ENCODE assay signal across 8 mouse cellular contexts in genomic region chr7:31000505-31001020, GRCm38 (mm10). TPM values are rescaled to one million over a fixed set of nuclear protein-coding genes. Genes with fewer than 3 reads are reported as not detected.
A peak's percentile ranks its signal among the peaks of the same experiment; 100 is the strongest.
DNase-seq lines count a peak whose midpoint lies in the region; ATAC-seq and TF ChIP-seq lines count a peak whose summit lies in the region.

No protein-coding gene starts in this region.

- peaks cover 4% of the 10 kb centered on the region; the same call in 1 of the 2 replicates for H3K9me3 ChIP-seq in heart, embryonic 10.5 days
- H3K9me3 ChIP-seq in kidney, postnatal 0 days (replicated peaks; ENCODE audit: low read length) = no peaks in the 10 kb centered on the region
- H3K9me3 ChIP-seq in forebrain, embryonic 11.5 days (ENCODE audit: control insufficient read depth, low read length) = peaks cover 2% of the 10 kb centered on the region; the same call in 1 of the 2 replicates

- TF ChIP-seq CTCF in kidney, postnatal 0 days (IDR thresholded peaks at IDR 0.05; ENCODE audit: low read depth) = no peak

- H3K27ac ChIP-seq in heart, embryonic 10.5 days = peak overlapping the region; percentile 80; the same call in 1 of the 2 replicates
- H3K27ac ChIP-seq in kidney, postnatal 0 days = no peak overlapping the region
- no peak overlapping the region for H3K27ac ChIP-seq in forebrain, embryonic 11.5 days (ENCODE audit: low read depth, low read length)

- peaks cover 11% of the 10 kb centered on the region for H3K4me1 ChIP-seq in heart, embryonic 10.5 days
- H3K4me1 ChIP-seq in kidney, postnatal 0 days (replicated peaks; ENCODE audit: insufficient read depth, low read length) = no peaks in the 10 kb centered on the region
- no peaks in the 10 kb centered on the region for H3K4me1 ChIP-seq in forebrain, embryonic 11.5 days (replicated peaks; ENCODE audit: control insufficient read depth, insufficient read depth, low read length)

- no peak overlapping the region for H3K4me2 ChIP-seq in kidney, postnatal 0 days (ENCODE audit: low read length)
- no peak overlapping the region for H3K4me2 ChIP-seq in forebrain, embryonic 11.5 days (ENCODE audit: low read depth, low read length, severe bottlenecking)

- H3K36me3 ChIP-seq in heart, embryonic 10.5 days = no peaks in the 10 kb centered on the region
- no peaks in the 10 kb centered on the region for H3K36me3 ChIP-seq in kidney, postnatal 0 days (ENCODE audit: insufficient read depth, low read length)
- H3K36me3 ChIP-seq in forebrain, embryonic 11.5 days (ENCODE audit: control insufficient read depth, insufficient read depth, low read length) = no peaks in the 10 kb centered on the region

- H3K27me3 ChIP-seq in heart, embryonic 10.5 days (ENCODE audit: insufficient read depth, poor library complexity, severe bottlenecking) = no peaks in the 10 kb centered on the region
- no peaks in the 10 kb centered on the region for H3K27me3 ChIP-seq in kidney, postnatal 0 days (ENCODE audit: insufficient read depth, low read length)
- no peaks in the 10 kb centered on the region for H3K27me3 ChIP-seq in forebrain, embryonic 11.5 days (ENCODE audit: control insufficient read depth, insufficient read depth, low read length)

- peak; percentile 52 for ATAC-seq in kidney, postnatal 0 days (replicated peaks; ENCODE audit: low FRiP score, low read depth)
- ATAC-seq in forebrain, embryonic 11.5 days (replicated peaks; ENCODE audit: low FRiP score) = no peak

- WGBS in heart, embryonic 10.5 days = 24% methylated on average over 7 of the region's 7 CpGs
- WGBS in kidney, postnatal 0 days = 25% methylated on average over 7 of the region's 7 CpGs
- 61% methylated on average over 7 of the region's 7 CpGs for WGBS in forebrain, embryonic 11.5 days

- peak overlapping the region; percentile 24; the same call in 1 of the 2 replicates for H3K4me3 ChIP-seq in heart, embryonic 10.5 days
- no peak overlapping the region for H3K4me3 ChIP-seq in kidney, postnatal 0 days (replicated peaks; ENCODE audit: low read depth, low read length)
- no peak overlapping the region for H3K4me3 ChIP-seq in forebrain, embryonic 11.5 days (ENCODE audit: low read depth, low read length)

- H3K9ac ChIP-seq in kidney, postnatal 0 days (ENCODE audit: low read depth, low read length) = no peak overlapping the region
- H3K9ac ChIP-seq in forebrain, embryonic 11.5 days (ENCODE audit: low read length) = no peak overlapping the region

- DNase-seq in retina, adult 2 months (ENCODE audit: low read depth, low spot score) = peak; percentile 8
- no peak for DNase-seq in retina, embryonic 14.5 days (ENCODE audit: low spot score)
- peak; percentile 40 for DNase-seq in cerebellum, adult 9-11 months
- no peak for DNase-seq in heart, embryonic 10.5 days (ENCODE audit: low spot score)
- DNase-seq in kidney, postnatal 0 days (ENCODE audit: low spot score) = peak; percentile 79
- peak; percentile 82 for DNase-seq in lung, postnatal 25 days (ENCODE audit: low spot score)
- peak; percentile 10 for DNase-seq in spleen, adult 12 weeks (ENCODE audit: low spot score)
- no peak for DNase-seq in forebrain, embryonic 11.5 days (ENCODE audit: low spot score)

RNA-seq across cellular contexts. Expression of gene Fam187b, which starts 27.0 kb away (rescaled TPM):
- 1.2 and 2.5 TPM in 2 replicates for polyA plus RNA-seq in heart, embryonic 10.5 days (2016; fragmentation: Nextera tagmentation; extraction: Ambion mirVana)
- 8.9 and 9.2 TPM in 2 replicates for polyA plus RNA-seq in kidney, postnatal 0 days (2015; fragmentation: Nextera tagmentation; extraction: Ambion mirVana)
- polyA plus RNA-seq in forebrain, embryonic 11.5 days (2014; fragmentation: Nextera tagmentation; extraction: Ambion mirVana) = 0.81 and 1.3 TPM in 2 replicates

RNA-seq across cellular contexts. Expression of gene Lsr, which starts 27.3 kb away (rescaled TPM):
- 16.6 and 40.3 TPM in 2 replicates for polyA plus RNA-seq in heart, embryonic 10.5 days (2016; fragmentation: Nextera tagmentation; extraction: Ambion mirVana)
- polyA plus RNA-seq in kidney, postnatal 0 days (2015; fragmentation: Nextera tagmentation; extraction: Ambion mirVana) = 58.4 and 60.6 TPM in 2 replicates
- 30.8 and 32.5 TPM in 2 replicates for polyA plus RNA-seq in forebrain, embryonic 11.5 days (2014; fragmentation: Nextera tagmentation; extraction: Ambion mirVana)

RNA-seq across cellular contexts. Expression of gene Fxyd5, which starts 41.7 kb away (rescaled TPM):
- 24.3 and 26.4 TPM in 2 replicates for polyA plus RNA-seq in heart, embryonic 10.5 days (2016; fragmentation: Nextera tagmentation; extraction: Ambion mirVana)
- 31.5 and 35.9 TPM in 2 replicates for polyA plus RNA-seq in kidney, postnatal 0 days (2015; fragmentation: Nextera tagmentation; extraction: Ambion mirVana)
- polyA plus RNA-seq in forebrain, embryonic 11.5 days (2014; fragmentation: Nextera tagmentation; extraction: Ambion mirVana) = 10.2 and 12.9 TPM in 2 replicates

RNA-seq across cellular contexts. Expression of gene Usf2, which starts 44.0 kb away (rescaled TPM):
- 15.0 and 26.9 TPM in 2 replicates for polyA plus RNA-seq in heart, embryonic 10.5 days (2016; fragmentation: Nextera tagmentation; extraction: Ambion mirVana)
- polyA plus RNA-seq in kidney, postnatal 0 days (2015; fragmentation: Nextera tagmentation; extraction: Ambion mirVana) = 21.9 and 22.3 TPM in 2 replicates
- polyA plus RNA-seq in forebrain, embryonic 11.5 days (2014; fragmentation: Nextera tagmentation; extraction: Ambion mirVana) = 28.4 and 29.3 TPM in 2 replicates

RNA-seq across cellular contexts. Expression of gene Fxyd7, which starts 50.7 kb away (rescaled TPM):
- polyA plus RNA-seq in heart, embryonic 10.5 days (2016; fragmentation: Nextera tagmentation; extraction: Ambion mirVana) = 0.22 and 1.5 TPM in 2 replicates
- 6.1 and 8.5 TPM in 2 replicates for polyA plus RNA-seq in kidney, postnatal 0 days (2015; fragmentation: Nextera tagmentation; extraction: Ambion mirVana)
- polyA plus RNA-seq in forebrain, embryonic 11.5 days (2014; fragmentation: Nextera tagmentation; extraction: Ambion mirVana) = 4.1 and 4.9 TPM in 2 replicates

Comparison
In these comparisons a context has a peak if more than half of its experiments do, and no peak if none do; other contexts are left out.
1. DNase-seq: peak in retina, adult 2 months (single experiment), cerebellum, adult 9-11 months (single experiment), kidney, postnatal 0 days (single experiment), lung, postnatal 25 days (single experiment) and spleen, adult 12 weeks (single experiment); none in retina, embryonic 14.5 days (single experiment), heart, embryonic 10.5 days (single experiment) and forebrain, embryonic 11.5 days (single experiment).